Mouse (Mus musculus): ENCODE data around the gene Tufm.

- TF ChIP-seq CTCF (IDR thresholded peaks at IDR 0.05; ENCODE audit: borderline replicate concordance, insufficient read depth, low read length) (no peak), POLR2A (IDR thresholded peaks at IDR 0.05; ENCODE audit: low read depth, low read length) (no peak)
Observed at GRCm38 (mm10) chr7:126466116-126466515, 21.0 kb upstream of the Tufm start.
